Mouse (Mus musculus) CH12.LX (cell line): ENCODE results near the gene Hes3. TPM values are rescaled to one million over a fixed set of nuclear protein-coding genes. Genes with fewer than 3 reads are reported as not detected.

Experiments used
- DNase-seq: peaks from one replicate; pipeline ENCODE4 v3.0.0-alpha.2; 2013; ENCODE audit errors: extremely low read depth
- H3K27ac ChIP-seq: 2 replicates; pipeline ENCODE4 v1.5.1; 2012; ENCODE audit warnings: low read depth, mild to moderate bottlenecking, control low read depth, moderate library complexity; ENCODE audit not compliant: insufficient read depth
- H3K27me3 ChIP-seq: replicated peaks from 2 replicates; pipeline ENCODE3; 2012; ENCODE audit warnings: inconsistent platforms
- H3K36me3 ChIP-seq, 2 experiments: replicated peaks in 1 of 2; 2 replicates each; pipeline versions ENCODE3 to v1.6.1; 2012; ENCODE audit warnings: inconsistent platforms in 1 of 2, low read length in 1 of 2, mild to moderate bottlenecking in 1 of 2, mixed read lengths in 1 of 2, moderate library complexity in 1 of 2; ENCODE audit not compliant: control insufficient read depth in 1 of 2, insufficient read depth in 1 of 2
- H3K4me1 ChIP-seq, 2 experiments: 2 replicates each; pipeline ENCODE4 v1.6.1; 2012; ENCODE audit warnings: inconsistent platforms in 1 of 2, moderate library complexity in 1 of 2; ENCODE audit not compliant: insufficient read depth in 2 of 2, control insufficient read depth in 1 of 2
- H3K4me2 ChIP-seq: 2 replicates; pipeline ENCODE4 v1.6.1; 2012; ENCODE audit warnings: low read depth, mild to moderate bottlenecking, control low read depth; ENCODE audit not compliant: poor library complexity, insufficient read depth, severe bottlenecking
- H3K4me3 ChIP-seq, 3 experiments: fragments of 150-350 bp in 1 of 3; sonication (generic) in 1 of 3; replicated peaks in 1 of 3; 2 replicates each; pipeline versions ENCODE3 to v1.5.1; 2011 to 2012; ENCODE audit warnings: low read depth in 2 of 3, low read length in 2 of 3, mild to moderate bottlenecking in 2 of 3, moderate library complexity in 2 of 3, control low read depth in 1 of 3, improper control_type of control experiment in 1 of 3, inconsistent platforms in 1 of 3, mixed read lengths in 1 of 3; ENCODE audit not compliant: poor library complexity in 1 of 3
- H3K79me2 ChIP-seq: replicated peaks from 2 replicates; pipeline ENCODE4 v1.6.1; 2012; ENCODE audit warnings: mild to moderate bottlenecking, moderate library complexity; ENCODE audit not compliant: control insufficient read depth, poor library complexity, insufficient read depth, severe bottlenecking; ENCODE audit errors: extremely low read depth
- H3K9ac ChIP-seq: 2 replicates; pipeline ENCODE4 v1.6.1; 2012; ENCODE audit warnings: low read depth, mild to moderate bottlenecking, control low read depth, moderate library complexity; ENCODE audit not compliant: insufficient read depth
- H3K9me3 ChIP-seq: replicated peaks from 2 replicates; pipeline ENCODE3; 2012; ENCODE audit warnings: low read length, inconsistent platforms, mixed read lengths
- CTCF ChIP-seq, 2 experiments: IDR thresholded peaks in 1 of 2; conservative IDR thresholded peaks in 1 of 2; 2 replicates each; pipeline ENCODE4 v1.5.1; 2011 to 2012; ENCODE audit warnings: low read depth in 2 of 2, low read length in 2 of 2, improper control_type of control experiment in 1 of 2, inconsistent platforms in 1 of 2, mild to moderate bottlenecking in 1 of 2, moderate library complexity in 1 of 2
- E2F4 ChIP-seq: IDR thresholded peaks from 2 replicates; pipeline ENCODE4 v1.6.1; 2011; ENCODE audit warnings: low read depth, low read length, improper control_type of control experiment; ENCODE audit not compliant: insufficient replicate concordance
- ELF1 ChIP-seq: IDR thresholded peaks from 2 replicates; pipeline ENCODE4 v1.6.1; 2014; ENCODE audit warnings: low read depth, mild to moderate bottlenecking, inconsistent platforms, low read length, improper control_type of control experiment
- IRF4 ChIP-seq: IDR thresholded peaks from 2 replicates; pipeline ENCODE4 v1.6.1; 2014; ENCODE audit warnings: low read depth, mild to moderate bottlenecking, inconsistent platforms, low read length, improper control_type of control experiment
- JUN ChIP-seq: IDR thresholded peaks from 2 replicates; pipeline ENCODE4 v1.6.1; 2011; ENCODE audit warnings: low read depth, mild to moderate bottlenecking, low read length, improper control_type of control experiment, moderate library complexity; ENCODE audit not compliant: insufficient read depth
- KAT2A ChIP-seq: IDR thresholded peaks from 2 replicates; pipeline ENCODE4 v1.6.1; 2012; ENCODE audit warnings: low read length, improper control_type of control experiment, inconsistent platforms; ENCODE audit not compliant: insufficient replicate concordance
- MAFK ChIP-seq: IDR thresholded peaks from 2 replicates; pipeline ENCODE4 v1.6.1; 2011; ENCODE audit warnings: low read length, improper control_type of control experiment; ENCODE audit not compliant: insufficient replicate concordance
- MAX ChIP-seq: IDR thresholded peaks from 2 replicates; pipeline ENCODE4 v1.6.1; 2011; ENCODE audit warnings: low read length, improper control_type of control experiment
- MAZ ChIP-seq: IDR thresholded peaks from 2 replicates; pipeline ENCODE4 v1.6.1; 2012; ENCODE audit warnings: low read depth, mild to moderate bottlenecking, inconsistent platforms, low read length, improper control_type of control experiment, moderate library complexity
- MEF2A ChIP-seq: IDR thresholded peaks from 2 replicates; pipeline ENCODE4 v1.6.1; 2014; ENCODE audit warnings: low read depth, mild to moderate bottlenecking, inconsistent platforms, low read length, improper control_type of control experiment, borderline replicate concordance
- MXI1 ChIP-seq: IDR thresholded peaks from 2 replicates; pipeline ENCODE4 v1.6.1; 2011; ENCODE audit warnings: mild to moderate bottlenecking, low read depth, low read length, improper control_type of control experiment
- MYC ChIP-seq: IDR thresholded peaks from 2 replicates; pipeline ENCODE4 v1.6.1; 2011; ENCODE audit warnings: low read depth, mild to moderate bottlenecking, improper control_type of control experiment, low read length
- NELFE ChIP-seq: IDR thresholded peaks from 2 replicates; pipeline ENCODE4 v1.6.1; 2011; ENCODE audit warnings: low read depth, low read length, improper control_type of control experiment
- PAX5 ChIP-seq: IDR thresholded peaks from 2 replicates; pipeline ENCODE4 v1.6.1; 2012; ENCODE audit warnings: low read length, inconsistent platforms, mixed read lengths
- RCOR1 ChIP-seq: conservative IDR thresholded peaks from 2 replicates; pipeline ENCODE4 v1.6.1; 2012; ENCODE audit warnings: low read depth, mild to moderate bottlenecking, inconsistent platforms, low read length, improper control_type of control experiment
- SIN3A ChIP-seq: IDR thresholded peaks from 2 replicates; pipeline ENCODE4 v1.6.1; 2012; ENCODE audit warnings: low read length, improper control_type of control experiment, inconsistent platforms
- TBP ChIP-seq: conservative IDR thresholded peaks from 2 replicates; pipeline ENCODE4 v1.6.1; 2011; ENCODE audit warnings: low read depth, low read length, improper control_type of control experiment
- TCF12 ChIP-seq: IDR thresholded peaks from 2 replicates; pipeline ENCODE4 v1.6.1; 2014; ENCODE audit warnings: low read depth, mild to moderate bottlenecking, inconsistent platforms, low read length, improper control_type of control experiment
- UBTF ChIP-seq: IDR thresholded peaks from 2 replicates; pipeline ENCODE4 v1.6.1; 2012; ENCODE audit warnings: low read depth, mild to moderate bottlenecking, inconsistent platforms, low read length, improper control_type of control experiment, moderate library complexity
- USF2 ChIP-seq: conservative IDR thresholded peaks from 2 replicates; pipeline ENCODE4 v1.6.1; 2011; ENCODE audit warnings: low read depth, low read length, improper control_type of control experiment
- ZC3H11A ChIP-seq: IDR thresholded peaks from 2 replicates; pipeline ENCODE4 v1.6.1; 2012; ENCODE audit warnings: low read depth, mild to moderate bottlenecking, inconsistent platforms, low read length, improper control_type of control experiment
- ZMIZ1 ChIP-seq: IDR thresholded peaks from 2 replicates; pipeline ENCODE4 v1.6.1; 2012; ENCODE audit warnings: low read depth, mild to moderate bottlenecking, inconsistent platforms, low read length, improper control_type of control experiment
- ZNF384 ChIP-seq: IDR thresholded peaks from 2 replicates; pipeline ENCODE4 v1.6.1; 2012; ENCODE audit warnings: low read depth, low read length, improper control_type of control experiment, inconsistent platforms
- dilution Hi-C: fragments of 300-500 bp; cut with MboI; formaldehyde crosslinking; loops from 2 replicates; pipeline ENCODE4 v1.14.3; 2020; ENCODE audit warnings: low sequenced_read_pairs; ENCODE audit not compliant: extremely low pct_unique_long_range_greater_than_20kb, extremely low pct_ligation_motif_present
- in situ Hi-C: fragments of 300-500 bp; cut with MboI; formaldehyde crosslinking; loops from 3 replicates; pipeline ENCODE4 v1.14.3; 2019; ENCODE audit warnings: low sequenced_read_pairs, low pct_ligation_motif_present, low pct_unique_long_range_greater_than_20kb, mixed read lengths
- polyA plus RNA-seq: library from polyadenylated mRNA; unstranded; fragments of >175 nt; gene quantifications from 2 replicates; pipeline ENCODE4 v1.2.1, GENCODE M21; 2012; ENCODE audit warnings: low read depth; ENCODE audit not compliant: insufficient read length
- total RNA-seq, 2 experiments: library from RNA; depleted of rRNA; stranded (reverse); fragments of 300-350 nt in 1 of 2; fragments of >200 nt in 1 of 2; gene quantifications; 2 replicates each; pipeline ENCODE4 v1.2.3; 2012 to 2014

Gene Hes3
- total and polyA plus RNA-seq, 3 experiments: 0.17 to 0.21 TPM; not detected in 1

GRCm38 (mm10) chr4:152260451-152260850, 31.0 kb downstream of the Hes3 start:
- Histone ChIP-seq H3K4me2 (no peak overlapping the region), H3K36me3 (peaks cover 4 to 90% of the 10 kb centered on the region in 2 experiments), H3K27me3 (no peaks in the 10 kb centered on the region)
- in situ Hi-C loops: no loop called here
- TF ChIP-seq SIN3A: no peak
- TF ChIP-seq, all 38 proteins: peak for 0
- no peak for DNase-seq
- Histone ChIP-seq H3K9me3 (no peaks in the 10 kb centered on the region), H3K4me3 (no peak overlapping the region), H3K9ac (no peak overlapping the region), H3K27ac (no peak overlapping the region), H3K79me2 (no peaks in the 10 kb centered on the region), H3K4me1 (peaks cover 0 to 39% of the 10 kb centered on the region in 2 experiments; a peak in 3 of 4 replicates)
- dilution Hi-C loops: no loop called here

GRCm38 (mm10) chr4:152257070-152257469, 34.4 kb downstream of the Hes3 start:
- Histone ChIP-seq H3K9ac (no peak overlapping the region), H3K9me3 (no peaks in the 10 kb centered on the region), H3K4me1 (peaks cover 0 to 23% of the 10 kb centered on the region in 2 experiments; a peak in 3 of 4 replicates), H3K4me2 (no peak overlapping the region), H3K4me3 (no peak overlapping the region), H3K36me3 (peaks cover 13 to 90% of the 10 kb centered on the region in 2 experiments), H3K79me2 (no peaks in the 10 kb centered on the region), H3K27ac (no peak overlapping the region), H3K27me3 (no peaks in the 10 kb centered on the region)
- in situ Hi-C loops (no loop called here), dilution Hi-C loops (no loop called here)
- TF ChIP-seq USF2 (no peak), SIN3A (no peak), JUN (no peak), MXI1 (no peak), ZC3H11A (no peak), UBTF (no peak), MAX (no peak), TBP (no peak), MAFK (no peak)
- DNase-seq: no peak

- in situ Hi-C loops (no loop called here), dilution Hi-C loops (no loop called here)
- no peak overlapping the region for H3K9ac ChIP-seq
- no peaks in the 10 kb centered on the region for H3K9me3 ChIP-seq
- no peak overlapping the region for H3K4me3 ChIP-seq
- H3K4me1 ChIP-seq: peaks cover 8 to 54% of the 10 kb centered on the region in 2 experiments
- TF ChIP-seq CTCF (conservative IDR thresholded peaks at IDR 0.05 in 1 of 2, IDR thresholded peaks at IDR 0.05 in 1 of 2; ENCODE audit: low read depth in 2 of 2, low read length in 2 of 2) (no peak), KAT2A (no peak), E2F4 (no peak), MAZ (no peak), RCOR1 (no peak), UBTF (no peak), PAX5 (no peak), TCF12 (no peak), MEF2A (no peak), MYC (no peak), TBP (no peak), JUN (no peak), NELFE (no peak), ELF1 (no peak), ZMIZ1 (no peak), MXI1 (no peak), IRF4 (no peak), ZNF384 (no peak)
- H3K27me3 ChIP-seq: no peaks in the 10 kb centered on the region
- H3K27ac ChIP-seq: no peak overlapping the region
- H3K36me3 ChIP-seq: peaks cover 9 to 75% of the 10 kb centered on the region in 2 experiments
- DNase-seq: no peak
- no peaks in the 10 kb centered on the region for H3K79me2 ChIP-seq
- H3K4me2 ChIP-seq: no peak overlapping the region
These were observed 38.2 kb downstream of the Hes3 start for GRCm38 (mm10) chr4:152253183-152253759.
